Mouse (Mus musculus) liver, adult 2 months (tissue): ENCODE results near the gene Cux1.

Experiments used
- CTCF ChIP-seq: fragments of 200-500 bp; IDR thresholded peaks from 2 replicates; pipeline ENCODE4 v1.5.1; 2011; ENCODE audit warnings: low read depth, low read length, control low read depth
- POLR2A ChIP-seq: fragments of 200-500 bp; IDR thresholded peaks from 2 replicates; pipeline ENCODE4 v1.6.1; 2011; ENCODE audit warnings: low read length, control low read depth; ENCODE audit not compliant: insufficient read depth; ENCODE audit errors: extremely low read depth

- TF ChIP-seq POLR2A, result no peak
- no peak for TF ChIP-seq CTCF
Observed at GRCm38 (mm10) chr5:136540952-136541351, 26.3 kb downstream of the Cux1 start.
